Mouse (Mus musculus) natural killer cell, adult 2 months (primary cell): ENCODE measurements around the gene Cyfip2.

ENCODE experiments used
- DNase-seq, 2 experiments: peaks; one replicate each; pipeline ENCODE4 v3.0.0; 2022; ENCODE audit warnings: low spot score in 2 of 2

Cyfip2 gene

GRCm38 (mm10) chr11:46236976-46237375, 75.7 kb downstream of the Cyfip2 start:
- DNase-seq = peak; percentile 53 to 76

GRCm38 (mm10) chr11:46235334-46235733, 77.3 kb downstream of the Cyfip2 start, which contains the start of gene Fndc9:
Gene Fndc9, plus strand, starts transcription at chr11:46235531.
- DNase-seq = no peak

- no peak for DNase-seq
These were observed 78.7 kb downstream of the Cyfip2 start for GRCm38 (mm10) chr11:46233966-46234365.

GRCm38 (mm10) chr11:46232803-46233202, 79.9 kb downstream of the Cyfip2 start:
- DNase-seq = no peak

GRCm38 (mm10) chr11:46230184-46230583, 82.5 kb downstream of the Cyfip2 start:
- no peak for DNase-seq

GRCm38 (mm10) chr11:46225345-46225744, 87.3 kb downstream of the Cyfip2 start:
- DNase-seq = no peak

GRCm38 (mm10) chr11:46223575-46223974, 89.1 kb downstream of the Cyfip2 start:
- no peak for DNase-seq

GRCm38 (mm10) chr11:46220211-46220610, 92.4 kb downstream of the Cyfip2 start:
- DNase-seq = no peak

GRCm38 (mm10) chr11:46219380-46219779, 93.3 kb downstream of the Cyfip2 start:
- no peak for DNase-seq

- no peak for DNase-seq
These were observed 94.1 kb downstream of the Cyfip2 start for GRCm38 (mm10) chr11:46218584-46218983.

GRCm38 (mm10) chr11:46217686-46218085, 95.0 kb downstream of the Cyfip2 start:
- no peak for DNase-seq

GRCm38 (mm10) chr11:46216669-46217068, 96.0 kb downstream of the Cyfip2 start:
- DNase-seq = peak; percentile 36 to 50

- peak; percentile 35 to 51 for DNase-seq
These were observed 97.3 kb downstream of the Cyfip2 start for GRCm38 (mm10) chr11:46215354-46215753.

- no peak for DNase-seq
These were observed 98.1 kb downstream of the Cyfip2 start for GRCm38 (mm10) chr11:46214368-46215230.

GRCm38 (mm10) chr11:46213844-46214243, 98.8 kb downstream of the Cyfip2 start:
- no peak for DNase-seq

GRCm38 (mm10) chr11:46211858-46212257, 100.8 kb downstream of the Cyfip2 start:
- no peak for DNase-seq

GRCm38 (mm10) chr11:46209884-46210283, 102.8 kb downstream of the Cyfip2 start:
- DNase-seq = no peak

- no peak for DNase-seq
These were observed 106.8 kb downstream of the Cyfip2 start for GRCm38 (mm10) chr11:46205639-46206409.

GRCm38 (mm10) chr11:46204841-46205240, 107.8 kb downstream of the Cyfip2 start:
- no peak for DNase-seq

GRCm38 (mm10) chr11:46202547-46202887, 110.1 kb downstream of the Cyfip2 start:
- DNase-seq = no peak

GRCm38 (mm10) chr11:46201636-46202546, 110.8 kb downstream of the Cyfip2 start:
- no peak for DNase-seq

GRCm38 (mm10) chr11:46200664-46201063, 112.0 kb downstream of the Cyfip2 start:
- DNase-seq = no peak
